Mouse (Mus musculus) natural killer cell, adult 2 months (primary cell): ENCODE data around the gene Gm49337.
"Not testable (repeated sequence)": the region's sequence is repeated elsewhere in the genome, so short reads cannot be mapped to it uniquely, and the experiment has no call there.

Source experiments
- DNase-seq, 2 experiments: peaks; one replicate each; pipeline ENCODE4 v3.0.0; 2022; ENCODE audit warnings: low spot score in 2 of 2

The Gm49337 gene

DNA sequence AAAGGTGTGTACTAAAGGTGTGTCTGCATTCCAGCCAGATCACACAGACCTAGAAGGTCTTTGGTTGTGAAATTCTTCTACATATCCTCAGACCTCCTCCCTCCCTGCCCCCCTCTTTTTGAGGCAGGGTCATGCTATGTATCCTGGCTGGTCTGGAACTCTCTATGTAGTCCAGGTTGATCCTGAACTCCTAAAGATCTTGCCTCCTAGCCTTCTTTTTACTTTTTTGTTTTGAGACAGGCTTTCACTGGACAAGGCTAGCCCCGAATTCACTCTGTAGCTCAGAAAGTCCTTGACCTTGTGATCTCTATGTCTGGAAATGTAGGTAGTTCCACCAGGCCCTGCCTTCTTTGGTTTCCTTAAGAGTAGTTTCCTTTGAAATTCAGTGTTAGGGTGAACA lies 35.7 kb downstream of the Gm49337 start:
- DNase-seq = no peak

GRCm38 (mm10) chr4:116215895-116216605 lies 42.9 kb downstream of the Gm49337 start:
- DNase-seq = no peak

DNA sequence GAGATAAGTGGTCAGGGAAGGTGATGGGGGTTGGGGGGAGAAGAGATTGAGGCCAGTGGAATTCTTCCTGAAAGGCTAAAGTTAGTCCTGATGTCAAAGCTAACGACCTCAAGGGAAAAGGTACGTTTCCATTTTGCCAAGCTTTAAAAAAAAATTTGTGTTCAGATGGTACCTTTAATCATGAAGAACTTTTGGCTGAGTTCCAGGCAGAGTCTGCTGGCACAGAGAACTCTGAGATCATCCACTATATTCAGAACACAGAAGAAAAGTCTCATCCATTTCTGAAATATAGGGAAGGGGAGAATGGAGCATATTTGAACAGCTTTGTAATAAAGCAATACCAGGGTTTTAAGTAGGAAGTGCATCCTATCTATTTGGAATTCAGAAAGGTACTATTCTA lies 43.9 kb downstream of the Gm49337 start:
- DNase-seq = no peak

GRCm38 (mm10) chr4:116217661-116218060 lies 44.5 kb downstream of the Gm49337 start:
- not testable (repeated sequence) for DNase-seq

DNA sequence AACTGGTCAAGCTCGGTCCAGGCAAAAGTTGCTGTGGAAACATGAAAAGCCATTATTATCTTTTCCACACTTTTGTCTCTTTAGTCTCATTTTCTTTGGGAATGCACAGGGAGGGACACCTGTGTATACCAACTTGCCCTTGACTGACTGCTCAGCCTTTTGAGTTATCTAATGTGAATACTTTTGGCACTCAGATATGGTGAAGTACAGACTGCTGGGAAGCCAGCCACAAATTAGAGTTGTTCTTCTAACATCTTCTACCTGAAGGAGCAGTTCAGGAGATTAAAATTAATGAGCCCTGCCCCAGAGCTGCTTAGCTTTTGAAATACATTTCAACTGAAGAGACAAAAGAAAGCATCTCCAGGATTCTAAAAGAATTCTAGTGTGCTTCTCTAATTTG lies 45.9 kb downstream of the Gm49337 start:
- no peak for DNase-seq

- no peak for DNase-seq
Observed at GRCm38 (mm10) chr4:116220071-116220650, 47.0 kb downstream of the Gm49337 start.

DNA sequence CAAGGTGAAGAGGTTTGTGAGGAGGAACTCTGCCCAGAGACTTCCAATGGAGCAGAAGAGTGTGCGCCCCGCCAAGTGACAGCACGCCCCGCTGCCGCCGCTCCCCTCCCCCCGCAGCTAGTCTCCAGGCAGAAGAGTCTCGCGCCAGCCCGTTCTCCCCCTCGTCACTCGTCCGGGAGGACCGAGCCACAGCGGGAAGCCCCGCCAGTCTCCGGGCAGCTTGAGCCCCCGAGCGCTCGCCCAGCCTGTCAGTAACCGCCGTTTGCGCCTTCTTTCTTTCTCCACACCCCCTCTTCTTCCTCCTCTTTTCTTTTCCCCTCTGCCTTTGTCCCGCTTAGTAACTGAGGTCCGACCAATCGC lies 47.6 kb downstream of the Gm49337 start:
- no peak for DNase-seq

GRCm38 (mm10) chr4:116221140-116221851 lies 48.1 kb downstream of the Gm49337 start, which contains the start of gene Pik3r3:
Pik3r3 (plus strand) TSS chr4:116221618.
- DNase-seq = peak; percentile 97 to 98

DNA sequence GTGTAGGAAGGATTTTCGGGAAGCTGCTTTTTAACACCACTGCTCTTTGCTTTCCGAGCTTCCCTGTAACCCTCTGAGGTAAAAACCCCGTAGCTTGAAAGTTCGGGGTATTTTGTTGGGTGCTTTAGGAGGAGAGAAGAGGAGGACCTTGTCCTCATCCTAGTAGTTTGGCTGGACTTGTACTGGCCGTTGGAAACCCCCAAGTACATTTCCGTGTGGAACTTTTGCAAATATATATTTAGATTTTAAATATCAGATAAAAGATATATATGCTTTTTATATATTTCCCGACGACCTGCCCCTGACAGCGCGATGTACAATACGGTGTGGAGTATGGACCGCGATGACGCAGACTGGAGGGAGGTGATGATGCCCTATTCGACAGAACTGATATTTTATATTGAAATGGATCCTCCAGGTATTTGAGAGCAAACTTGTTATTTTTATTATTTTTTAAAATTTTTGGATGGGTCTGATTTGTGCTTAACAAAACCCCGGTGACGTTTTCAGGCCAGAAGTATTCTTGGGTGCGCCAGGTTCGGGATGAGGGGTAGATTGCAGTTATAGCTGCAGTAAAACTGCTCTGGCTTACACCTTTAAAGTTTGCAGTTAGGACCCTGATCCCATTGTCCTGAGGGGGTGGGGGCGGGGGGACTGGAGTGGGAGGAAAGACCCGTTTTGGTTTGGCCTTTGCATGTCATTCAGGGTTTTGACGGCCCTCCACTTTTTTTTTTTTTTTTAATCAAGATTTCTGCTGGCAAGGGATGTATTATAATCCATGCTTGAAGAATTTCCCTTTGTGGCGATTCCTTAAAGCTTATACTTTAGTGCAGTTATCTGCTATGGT lies 49.0 kb downstream of the Gm49337 start:
- peak; percentile 13 to 30 for DNase-seq

DNA sequence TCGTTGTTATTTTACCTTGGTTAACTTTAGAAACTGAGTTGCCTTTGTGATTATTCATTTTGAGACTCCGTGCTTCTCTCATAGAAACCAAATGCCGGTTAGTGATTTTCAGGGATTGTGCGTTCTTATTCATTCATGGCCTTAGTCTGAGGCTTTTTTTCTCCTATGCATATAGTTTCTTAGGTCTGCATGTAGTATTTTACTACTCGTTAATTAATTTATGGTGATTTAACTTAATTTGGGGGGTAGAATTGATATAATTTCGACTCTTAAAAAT lies 49.6 kb downstream of the Gm49337 start:
- DNase-seq = no peak

GRCm38 (mm10) chr4:116243377-116243776 lies 70.2 kb downstream of the Gm49337 start:
- DNase-seq = no peak

DNA sequence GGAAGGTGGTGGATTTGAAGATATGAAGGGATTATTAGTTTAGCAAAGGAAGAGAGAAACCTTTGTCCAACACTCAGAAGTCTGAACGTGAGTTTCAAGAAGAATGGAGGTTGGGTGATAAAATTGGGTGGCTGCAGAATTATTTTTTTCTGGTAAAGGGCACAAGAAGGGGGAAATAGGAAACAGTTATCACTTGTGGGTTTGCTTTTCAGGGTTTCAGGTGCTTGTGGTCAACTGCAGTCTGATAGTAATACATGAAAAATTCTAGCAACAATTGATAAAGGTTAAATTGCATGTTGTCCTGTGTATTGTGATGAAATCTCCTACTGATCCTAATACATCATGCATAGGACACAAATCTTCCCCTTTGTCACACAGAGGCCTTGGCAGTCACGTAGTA lies 71.1 kb downstream of the Gm49337 start:
- no peak for DNase-seq

DNA sequence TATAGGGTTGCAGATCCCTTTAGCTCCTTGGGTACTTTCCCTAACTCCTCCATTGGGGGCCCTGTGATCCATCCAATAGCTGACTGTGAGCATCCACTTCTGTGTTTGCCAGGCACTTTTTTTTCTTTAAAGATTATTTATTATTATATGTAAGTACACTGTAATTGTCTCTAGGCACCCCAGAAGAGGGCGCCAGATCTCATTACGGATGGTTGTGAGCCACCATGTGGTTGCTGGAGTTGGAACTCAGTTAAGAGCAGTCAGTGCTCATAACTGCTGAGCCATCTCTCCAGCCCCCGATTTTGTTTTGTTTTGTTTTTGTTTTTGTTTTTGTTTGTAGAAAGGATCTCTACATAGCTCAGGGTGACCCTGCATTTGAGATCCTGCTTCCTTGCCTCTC lies 72.7 kb downstream of the Gm49337 start:
- peak; percentile 14 to 49 for DNase-seq

- DNase-seq = no peak
Observed at GRCm38 (mm10) chr4:116249986-116250385, 76.8 kb downstream of the Gm49337 start.

GRCm38 (mm10) chr4:116268220-116268619 lies 95.0 kb downstream of the Gm49337 start:
- no peak for DNase-seq

DNA sequence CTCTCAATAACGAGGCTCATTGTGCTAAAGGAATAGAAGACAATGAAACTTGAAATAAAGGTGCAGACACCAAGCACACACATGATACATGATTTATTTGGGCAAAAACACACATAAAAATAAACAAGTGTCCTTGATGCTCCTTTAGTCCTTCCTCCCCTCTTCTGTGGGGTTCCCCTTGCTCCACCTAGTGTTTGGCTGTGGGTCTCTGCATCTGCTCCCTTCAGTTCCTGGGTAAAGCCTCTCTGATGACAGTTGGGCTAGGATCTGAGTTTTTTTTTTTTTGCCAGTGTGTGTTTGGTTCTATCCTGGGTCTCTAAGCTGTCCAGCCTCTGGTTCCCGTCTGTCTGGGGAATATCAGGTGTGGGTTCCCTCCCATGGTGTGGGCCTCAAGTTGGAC lies 109.0 kb downstream of the Gm49337 start:
- DNase-seq = no peak

DNA sequence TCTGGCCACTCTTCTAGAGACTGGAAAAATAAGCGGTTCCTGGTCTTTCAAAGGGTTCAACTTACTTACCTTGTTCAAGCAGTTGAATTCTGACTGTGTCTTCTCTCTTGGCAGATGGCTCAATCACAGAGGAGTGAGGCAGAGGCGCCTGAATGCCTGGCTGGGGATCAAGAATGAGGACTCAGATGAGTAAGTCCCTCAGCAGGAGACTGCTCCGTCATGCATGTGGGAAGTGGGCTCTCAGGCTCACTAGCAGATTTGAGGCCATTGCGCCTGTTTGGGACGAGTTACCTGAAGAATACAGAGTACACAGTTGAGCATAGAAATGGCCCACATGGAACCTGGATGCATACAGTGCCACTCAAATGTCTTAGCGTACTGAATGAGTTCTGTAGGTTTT lies 118.4 kb downstream of the Gm49337 start:
- no peak for DNase-seq

GRCm38 (mm10) chr4:116293296-116293695 lies 120.1 kb downstream of the Gm49337 start:
- no peak for DNase-seq

- no peak for DNase-seq
Observed at GRCm38 (mm10) chr4:116300878-116301355, 127.7 kb downstream of the Gm49337 start.

DNA sequence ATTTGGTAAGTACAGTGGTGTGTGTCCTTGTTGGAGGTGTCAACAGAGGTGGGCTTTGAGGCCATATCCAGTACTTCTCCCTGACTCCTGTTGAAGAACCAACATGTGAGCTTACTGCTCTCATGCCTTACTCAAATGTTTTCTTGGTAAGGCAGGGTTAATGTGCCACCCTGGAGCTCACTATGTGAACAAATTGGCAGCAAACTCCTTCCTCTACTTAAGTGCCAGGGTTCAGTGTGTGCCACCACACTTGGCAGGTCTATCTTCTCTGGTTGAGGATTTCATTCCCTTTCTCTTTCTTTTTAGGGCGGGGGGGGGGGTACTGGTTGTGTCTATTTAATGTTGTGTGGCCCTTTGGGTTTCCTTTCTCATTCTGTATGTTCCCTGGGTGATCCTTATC lies 131.4 kb downstream of the Gm49337 start:
- DNase-seq = no peak

- no peak for DNase-seq
Observed at GRCm38 (mm10) chr4:116317575-116317974, 144.4 kb downstream of the Gm49337 start.

GRCm38 (mm10) chr4:116322127-116322526 lies 148.9 kb downstream of the Gm49337 start:
- no peak for DNase-seq
